Mouse (Mus musculus): ENCODE data around the gene Cln6. TPM values are rescaled to one million over a fixed set of nuclear protein-coding genes. Genes with fewer than 3 reads are reported as not detected.
"Not testable (repeated sequence)": the region's sequence is repeated elsewhere in the genome, so short reads cannot be mapped to it uniquely, and the experiment has no call there.

Cln6 gene
- total RNA-seq, 2 experiments from 2014 or later: 10.3 to 13.7 TPM

DNA sequence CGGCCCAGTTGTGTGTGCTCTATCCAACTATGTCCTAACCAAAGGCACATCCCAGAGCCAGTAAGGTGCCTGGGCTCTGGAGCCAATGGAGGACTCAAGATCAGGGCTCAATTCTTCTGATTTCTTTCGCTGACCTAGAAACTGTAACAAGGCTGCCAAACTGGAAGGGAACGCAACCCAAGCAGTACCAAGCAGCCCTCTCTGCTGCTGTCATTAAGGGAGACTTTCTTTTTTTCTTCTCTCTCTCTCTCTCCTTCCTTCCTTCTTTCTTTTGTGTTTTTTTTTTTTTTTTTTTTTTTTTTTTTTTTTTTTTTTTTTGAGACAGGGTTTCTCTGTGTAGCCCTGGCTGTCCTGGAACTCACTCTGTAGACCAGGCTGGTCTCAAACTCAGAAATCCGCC, 30.7 kb downstream of the Cln6 start:
- intact Hi-C loops (cut with DNase I); DNase-seq (ENCODE audit: low spot score in 2 of 2): not testable (repeated sequence)

DNA sequence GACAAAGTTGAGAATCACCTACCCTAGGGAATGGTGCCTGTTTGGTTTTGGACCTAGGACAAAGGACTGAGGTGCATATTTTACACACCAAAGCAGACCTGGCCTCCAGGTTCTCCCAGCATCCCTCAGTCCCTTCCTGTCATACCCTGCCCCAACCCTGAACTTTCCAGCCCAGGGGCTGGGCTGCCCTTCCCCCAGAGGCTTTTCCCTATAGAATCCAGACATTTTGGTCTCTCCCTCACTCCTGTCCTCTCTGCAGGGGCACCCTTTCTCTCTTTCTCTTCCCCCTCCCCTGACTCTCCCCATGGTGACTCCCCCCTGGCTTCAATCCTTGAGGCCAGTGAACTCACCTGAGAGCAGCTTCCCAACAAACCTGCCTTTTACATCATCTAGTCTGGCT, 32.1 kb downstream of the Cln6 start:
- intact Hi-C loops (cut with DNase I): no loop called here
- no peak for DNase-seq (ENCODE audit: low spot score in 2 of 2)

GRCm38 (mm10) chr9:62876966-62877616, 38.5 kb downstream of the Cln6 start:
- no peak for DNase-seq (ENCODE audit: low spot score in 2 of 2)
- intact Hi-C loops (cut with DNase I): no loop called here

DNA sequence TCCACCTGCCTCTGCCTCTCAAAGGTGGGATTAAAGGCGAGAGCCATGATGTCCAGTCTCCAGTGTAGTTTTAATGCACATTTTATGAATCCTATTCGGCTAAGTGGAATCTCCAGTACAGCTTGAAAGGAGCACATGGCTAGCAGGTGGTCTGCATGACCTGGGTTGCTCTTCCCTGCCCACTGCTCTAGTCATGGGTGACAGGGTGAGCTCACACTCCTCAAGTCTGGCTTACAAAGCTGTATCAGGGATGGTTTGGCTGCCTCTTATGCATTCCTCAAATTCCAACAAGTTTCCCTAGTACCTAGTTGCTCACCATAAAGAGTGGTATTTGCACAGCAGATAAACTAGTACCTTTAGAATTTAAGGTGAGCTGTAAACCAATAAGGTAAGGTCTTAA, 39.2 kb downstream of the Cln6 start:
- DNase-seq (ENCODE audit: low spot score in 2 of 2): no peak
- intact Hi-C loops (cut with DNase I): no loop called here

DNA sequence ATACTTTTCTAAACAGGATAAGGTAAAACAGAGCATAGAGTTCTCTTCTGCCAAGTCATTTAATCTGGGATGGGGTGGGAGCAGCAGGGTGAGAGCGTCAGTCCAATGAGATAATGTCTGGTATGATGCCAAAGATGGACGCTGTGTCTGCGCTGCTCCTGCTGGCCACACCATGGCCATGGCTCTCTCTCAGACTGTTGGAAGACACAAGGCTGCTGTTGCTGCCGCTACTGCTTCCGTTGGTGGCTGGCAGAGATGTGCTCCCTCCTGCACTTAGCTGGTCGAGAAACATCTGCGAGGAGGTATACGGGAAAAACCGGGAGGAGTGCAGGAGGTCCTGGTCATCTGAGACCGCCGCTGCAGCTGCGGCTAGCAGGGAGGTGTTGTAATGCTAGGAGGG, 43.3 kb downstream of the Cln6 start:
- DNase-seq (ENCODE audit: low spot score in 2 of 2): no peak
- intact Hi-C loops (cut with DNase I): no loop called here

- no peak for DNase-seq (ENCODE audit: low spot score in 2 of 2)
- intact Hi-C loops (cut with DNase I): no loop called here
Observed at GRCm38 (mm10) chr9:62894486-62894885, 55.9 kb downstream of the Cln6 start.

Other genes with a start within 250 kb of the Cln6 start
- gene Itga11, start 161.0 kb upstream of the Cln6 start, total RNA-seq (2021): 1 to 10 TPM; 1.9 to 5.3 TPM
- 100 to 1,000 TPM in 1 of 2 experiments, 10 to 100 TPM in 1; 98.6 to 100 TPM for gene Fem1b, start 26.9 kb upstream of the Cln6 start, total RNA-seq (2021)
- 1 to 10 TPM in 1 of 2 experiments, not detected in 1; 1.7 TPM for gene Calml4, start 19.3 kb downstream of the Cln6 start, total RNA-seq (2021)
- gene Pias1, start 149.1 kb downstream of the Cln6 start, total RNA-seq (2021): 10 to 100 TPM; 57.3 to 65.2 TPM

All from left cerebral cortex, postnatal 36 days (tissue).